Mouse (Mus musculus): ENCODE data around the gene Cpsf2.

GRCm38 (mm10) chr12:101971311-101971710 lies 4.5 kb upstream of the Cpsf2 start:
- TF ChIP-seq POLR2A (IDR thresholded peaks at IDR 0.05; ENCODE audit: borderline replicate concordance, control insufficient read depth, low read depth, low read length): no peak
- TF ChIP-seq CTCF (IDR thresholded peaks at IDR 0.05; ENCODE audit: control insufficient read depth, insufficient read depth, low read length): no peak

Measured in bone marrow, adult 2 months (tissue).